Mouse (Mus musculus) kidney, embryonic 16.5 days (tissue): ENCODE measurements around the gene Ssh1. TPM values are rescaled to one million over a fixed set of nuclear protein-coding genes. Genes with fewer than 3 reads are reported as not detected.

Experiments used
- ATAC-seq: fragments of 200-750 bp; cut with Nextera tagmentation; 2 replicates; pipeline ENCODE4 v1.8.0; 2017; ENCODE audit warnings: moderate TSS enrichment; ENCODE audit not compliant: low FRiP score, low TSS enrichment
- H3K27ac ChIP-seq: fragments of 300-500 bp; sonication (generic); 2 replicates; pipeline ENCODE4 v1.5.1; 2014; ENCODE audit warnings: low read length
- H3K27me3 ChIP-seq: fragments of 300-500 bp; sonication (generic); 2 replicates; pipeline ENCODE4 v1.6.1; 2014; ENCODE audit warnings: low read length, control low read depth, mixed read lengths; ENCODE audit not compliant: insufficient read depth
- H3K36me3 ChIP-seq: fragments of 300-500 bp; sonication (generic); 2 replicates; pipeline ENCODE4 v1.6.1; 2014; ENCODE audit warnings: low read length, control low read depth, mixed read lengths; ENCODE audit not compliant: insufficient read depth
- H3K4me1 ChIP-seq: fragments of 300-500 bp; sonication (generic); 2 replicates; pipeline ENCODE4 v1.6.1; 2014; ENCODE audit warnings: low read length, control low read depth, mixed read lengths; ENCODE audit not compliant: insufficient read depth
- H3K4me2 ChIP-seq: fragments of 300-500 bp; sonication (generic); replicated peaks from 2 replicates; pipeline ENCODE4 v1.6.1; 2014; ENCODE audit warnings: low read depth, low read length
- H3K4me3 ChIP-seq: fragments of 300-500 bp; sonication (generic); 2 replicates; pipeline ENCODE4 v1.5.1; 2014; ENCODE audit warnings: mild to moderate bottlenecking, low read length
- H3K9ac ChIP-seq: fragments of 300-500 bp; sonication (generic); replicated peaks from 2 replicates; pipeline ENCODE4 v1.6.1; 2014; ENCODE audit warnings: low read length
- H3K9me3 ChIP-seq: fragments of 300-500 bp; sonication (generic); 2 replicates; pipeline ENCODE4 v1.6.1; 2016; ENCODE audit warnings: low read length, control low read depth
- WGBS: fragments of 180-500 bp; shearing (Covaris S2); extraction: QIAGEN DNeasy Blood & Tissue Kit; methylation state at CpG from one replicate; pipeline ENCODE4 v1.1.7; 2014; 5-methylcytosine and 5-hydroxymethylcytosine counted together
- polyA plus RNA-seq: library from polyadenylated mRNA; unstranded; fragments of >200 nt; fragmentation: Nextera tagmentation; extraction: Ambion mirVana; gene quantifications from 2 replicates; pipeline ENCODE4 v1.2.1, GENCODE M21; 2015

Gene Ssh1
- polyA plus RNA-seq, 1 experiment from 2014 or later: 15.0 TPM

DNA sequence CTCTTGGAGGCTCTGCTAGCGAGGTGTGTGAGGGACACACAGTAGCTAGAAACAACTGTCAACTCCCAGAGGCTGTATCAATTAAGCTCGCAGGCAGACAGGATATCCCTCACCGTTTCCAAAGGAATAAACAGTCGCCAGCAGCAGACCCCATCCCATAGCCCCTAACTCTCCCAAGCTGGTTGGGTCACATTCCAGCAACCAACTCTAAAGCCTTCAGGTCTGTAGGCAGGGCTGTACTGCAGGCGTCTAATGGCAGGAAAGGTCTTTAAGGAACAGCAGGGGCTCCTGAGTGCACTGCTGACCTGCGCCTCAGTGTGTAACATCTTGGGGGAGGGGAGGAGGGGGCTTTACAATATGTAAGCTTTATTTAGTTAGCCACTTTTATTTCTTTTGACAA, 34.7 kb downstream of the Ssh1 start:
- Histone ChIP-seq H3K4me1 (peaks cover 25% of the 10 kb centered on the region), H3K27me3 (no peaks in the 10 kb centered on the region), H3K9ac (no peak overlapping the region), H3K9me3 (no peaks in the 10 kb centered on the region), H3K36me3 (peaks cover 32% of the 10 kb centered on the region), H3K4me2 (no peak overlapping the region), H3K4me3 (no peak overlapping the region), H3K27ac (no peak overlapping the region)
- ATAC-seq: no peak
- 17% methylated on average over 6 of the region's 6 CpGs for WGBS

DNA sequence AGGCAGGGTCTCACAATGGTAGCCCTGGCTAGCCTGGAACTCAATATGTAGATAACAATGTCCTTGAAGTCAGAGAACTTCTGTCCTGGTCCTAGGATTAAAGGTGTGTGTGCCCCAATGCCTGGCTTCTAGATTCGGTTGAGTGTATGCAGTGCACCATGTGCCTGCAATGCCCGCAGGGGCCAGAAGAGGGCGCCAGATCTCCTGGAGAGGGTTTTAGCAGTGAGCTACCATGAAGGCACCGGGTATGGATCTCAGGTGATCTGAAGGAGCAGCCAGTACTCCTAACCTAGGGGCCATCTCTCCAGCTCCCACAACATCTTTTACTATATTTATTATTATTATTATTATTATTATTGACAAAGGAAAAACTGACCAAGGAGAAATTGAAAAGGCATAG, 37.2 kb downstream of the Ssh1 start:
- H3K9ac ChIP-seq: no peak overlapping the region

DNA sequence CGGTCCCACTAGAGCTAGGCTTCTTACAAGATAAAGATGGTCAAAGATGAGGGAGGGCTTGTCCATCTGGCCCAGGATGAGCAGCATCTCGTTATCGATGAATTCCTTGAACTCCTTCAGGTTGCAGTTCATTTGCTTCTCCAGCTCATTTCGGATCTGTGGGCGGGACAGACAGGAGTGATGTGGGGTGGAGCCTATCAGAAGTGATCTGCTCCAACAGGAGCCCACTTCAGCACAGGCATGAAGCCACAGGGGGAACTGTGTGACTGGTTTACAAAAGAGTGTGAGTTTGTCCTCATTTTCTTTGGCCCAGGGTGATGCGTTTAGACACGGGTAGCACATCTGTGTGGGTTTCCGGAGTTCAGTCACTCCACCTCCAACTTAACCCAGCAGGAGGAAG, 38.0 kb downstream of the Ssh1 start:
- Histone ChIP-seq H3K9me3 (no peaks in the 10 kb centered on the region), H3K27me3 (no peaks in the 10 kb centered on the region), H3K36me3 (peaks cover 39% of the 10 kb centered on the region), H3K4me1 (peaks cover 4% of the 10 kb centered on the region), H3K9ac (no peak overlapping the region), H3K27ac (no peak overlapping the region), H3K4me2 (no peak overlapping the region), H3K4me3 (no peak overlapping the region)
- WGBS: 89% methylated on average over 8 of the region's 8 CpGs
- ATAC-seq: no peak

More for the DNA sequence above, 37.2 kb downstream of the Ssh1 start:
- Histone ChIP-seq H3K4me2 (no peak overlapping the region), H3K27ac (no peak overlapping the region), H3K27me3 (no peaks in the 10 kb centered on the region), H3K4me3 (no peak overlapping the region), H3K4me1 (peaks cover 6% of the 10 kb centered on the region), H3K36me3 (peaks cover 41% of the 10 kb centered on the region), H3K9me3 (no peaks in the 10 kb centered on the region)
- WGBS: 2% methylated on average over 4 of the region's 4 CpGs
- ATAC-seq: peak; percentile 47; the same call in 1 of the 2 replicates

DNA sequence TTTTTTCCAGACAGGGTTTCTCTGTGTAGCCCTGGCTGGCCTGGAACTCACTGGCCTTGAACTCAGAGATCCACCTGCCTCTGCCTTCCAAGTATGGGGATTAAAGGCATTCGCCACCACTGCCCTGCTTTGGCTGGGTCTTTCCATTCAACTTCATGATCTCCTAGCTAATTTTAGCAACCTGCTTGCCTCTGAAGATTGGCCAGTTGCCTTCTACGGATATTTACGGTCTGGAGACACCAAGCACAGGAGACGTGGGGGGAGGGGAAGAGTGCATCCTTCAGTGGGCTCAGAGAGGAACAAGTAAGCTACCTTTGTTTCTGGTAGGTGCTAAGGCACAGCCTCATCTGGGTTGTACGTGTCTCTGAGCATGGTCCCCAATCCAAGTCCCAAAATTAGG, 38.4 kb downstream of the Ssh1 start:
- 79% methylated on average over 5 of the region's 5 CpGs for WGBS
- Histone ChIP-seq H3K36me3 (peaks cover 41% of the 10 kb centered on the region), H3K27ac (no peak overlapping the region), H3K27me3 (no peaks in the 10 kb centered on the region), H3K4me3 (no peak overlapping the region), H3K4me1 (peaks cover 4% of the 10 kb centered on the region), H3K9ac (no peak overlapping the region), H3K9me3 (no peaks in the 10 kb centered on the region), H3K4me2 (no peak overlapping the region)
- ATAC-seq: no peak

DNA sequence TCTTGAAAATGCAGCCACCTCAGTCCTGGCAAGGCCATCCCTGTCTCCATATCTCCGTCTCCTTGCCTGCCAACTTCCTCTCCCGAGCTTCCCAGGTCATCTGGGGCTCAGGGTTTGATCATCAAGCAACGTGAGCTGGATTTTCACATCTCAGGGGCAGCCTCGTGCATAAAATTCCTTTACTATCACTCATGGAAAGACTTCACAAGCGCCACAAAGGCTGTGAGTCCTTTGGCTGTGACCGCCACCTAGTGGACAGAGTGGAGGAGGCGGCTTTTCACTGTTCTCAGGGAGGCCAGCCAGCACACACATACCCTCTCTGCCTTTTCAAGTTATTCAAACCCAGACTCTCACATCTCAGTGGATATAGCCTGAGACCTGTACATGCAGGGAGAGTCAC, 39.3 kb downstream of the Ssh1 start:
- WGBS: 13% methylated on average over 7 of the region's 7 CpGs
- peak; percentile 36; the same call in 1 of the 2 replicates for ATAC-seq
- Histone ChIP-seq H3K9me3 (no peaks in the 10 kb centered on the region), H3K27me3 (no peaks in the 10 kb centered on the region), H3K4me1 (peaks cover 4% of the 10 kb centered on the region), H3K4me3 (no peak overlapping the region), H3K27ac (no peak overlapping the region), H3K36me3 (peaks cover 50% of the 10 kb centered on the region), H3K4me2 (no peak overlapping the region), H3K9ac (no peak overlapping the region)

DNA sequence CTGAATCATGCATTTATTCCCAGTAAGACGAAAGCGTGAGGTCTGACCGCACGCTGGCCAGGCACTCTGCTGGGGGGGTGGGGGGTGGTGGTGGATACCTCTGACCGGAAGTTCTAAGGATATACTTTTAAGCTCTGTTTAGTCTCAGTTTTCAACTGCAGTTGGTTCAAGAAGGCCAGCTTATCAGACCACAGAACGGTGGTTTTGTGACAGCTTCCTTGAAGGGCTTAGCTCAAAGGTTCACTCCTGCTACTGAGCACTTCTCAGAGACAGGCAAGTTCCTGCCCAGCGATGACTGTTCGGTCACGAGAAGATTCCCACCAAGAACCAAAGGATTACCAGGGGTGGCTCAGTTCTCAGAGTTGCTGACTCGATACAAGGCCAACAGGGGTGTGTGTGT, 41.2 kb downstream of the Ssh1 start:
- Histone ChIP-seq H3K4me2 (no peak overlapping the region), H3K36me3 (peaks cover 61% of the 10 kb centered on the region), H3K27me3 (no peaks in the 10 kb centered on the region), H3K4me1 (no peaks in the 10 kb centered on the region), H3K4me3 (no peak overlapping the region), H3K9me3 (no peaks in the 10 kb centered on the region), H3K9ac (no peak overlapping the region), H3K27ac (no peak overlapping the region)
- no peak for ATAC-seq
- 86% methylated on average over 10 of the region's 10 CpGs for WGBS

DNA sequence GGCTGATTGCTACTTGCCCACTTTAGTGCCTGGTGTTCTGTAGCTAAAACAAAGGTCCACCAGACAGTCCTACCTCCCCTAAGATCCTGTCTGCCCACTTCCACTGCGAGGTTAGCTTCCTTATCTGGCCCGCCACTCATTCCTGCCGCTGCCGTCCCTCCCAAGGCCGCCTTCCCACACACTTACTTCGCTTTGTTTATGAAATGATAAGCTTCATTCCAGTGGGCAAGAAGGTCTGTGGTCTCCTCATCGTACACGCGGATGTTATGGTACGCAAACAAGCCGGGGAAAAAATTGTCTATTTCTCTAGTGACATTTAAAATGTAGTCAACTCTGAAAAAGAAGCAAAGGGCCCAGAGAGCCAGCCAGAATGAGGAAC, 42.0 kb downstream of the Ssh1 start:
- H3K27ac ChIP-seq: no peak overlapping the region
- H3K9me3 ChIP-seq: no peaks in the 10 kb centered on the region
- H3K4me1 ChIP-seq: no peaks in the 10 kb centered on the region
- H3K4me3 ChIP-seq: no peak overlapping the region
- peaks cover 64% of the 10 kb centered on the region for H3K36me3 ChIP-seq
- no peak overlapping the region for H3K4me2 ChIP-seq
- WGBS: 71% methylated on average over 11 of the region's 11 CpGs
- H3K9ac ChIP-seq: no peak overlapping the region
- no peaks in the 10 kb centered on the region for H3K27me3 ChIP-seq
- no peak for ATAC-seq

DNA sequence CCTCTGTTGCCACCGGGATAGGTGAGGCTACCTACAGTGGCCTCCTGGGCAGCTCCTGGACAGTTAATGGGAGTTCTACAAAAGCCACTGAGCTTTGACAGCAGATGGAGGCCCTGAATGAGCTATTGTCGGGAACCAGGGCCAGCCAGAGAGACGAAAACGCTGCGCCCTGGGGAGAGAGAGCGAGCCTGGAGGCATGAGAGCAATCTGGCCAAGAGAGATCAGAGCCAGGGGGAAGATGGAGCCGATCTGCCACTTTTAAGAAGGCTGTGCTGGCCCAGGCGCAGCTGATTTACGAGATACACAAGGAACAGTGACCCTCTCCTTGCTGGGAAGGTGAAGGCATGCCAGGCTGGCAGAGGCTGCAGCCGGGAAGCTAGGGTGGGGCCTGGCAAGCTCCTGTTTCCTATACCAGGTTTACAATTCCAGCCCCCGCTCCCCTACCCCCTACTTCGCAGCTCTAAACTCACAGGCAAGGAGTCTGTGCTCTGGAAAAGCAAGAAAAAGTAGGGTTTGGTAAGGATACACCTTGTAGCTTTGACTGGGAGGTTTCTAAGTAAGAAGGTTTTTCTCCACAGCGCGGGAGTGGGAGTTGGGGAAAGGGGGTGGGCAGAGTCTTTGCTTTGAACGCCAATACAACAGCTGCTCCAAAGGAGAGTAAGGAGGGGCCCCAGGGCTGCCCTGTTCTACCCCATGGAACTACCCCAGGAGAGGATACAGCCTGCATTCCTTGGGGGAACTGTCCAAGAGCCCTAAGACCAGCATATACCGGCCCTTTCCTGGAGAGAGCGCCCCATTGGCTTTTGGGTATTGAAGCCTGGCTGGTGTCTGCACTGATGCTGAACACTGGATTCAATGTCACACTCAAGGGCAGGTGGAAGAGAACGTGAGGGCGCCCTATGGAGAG, 42.7 kb downstream of the Ssh1 start:
- H3K36me3 ChIP-seq: peaks cover 70% of the 10 kb centered on the region
- no peak overlapping the region for H3K9ac ChIP-seq
- H3K4me2 ChIP-seq: no peak overlapping the region
- 81% methylated on average over 19 of the region's 19 CpGs for WGBS
- no peak overlapping the region for H3K4me3 ChIP-seq
- no peak overlapping the region for H3K27ac ChIP-seq
- no peaks in the 10 kb centered on the region for H3K9me3 ChIP-seq
- no peaks in the 10 kb centered on the region for H3K4me1 ChIP-seq
- ATAC-seq: peak; percentile 51; the same call in 1 of the 2 replicates
- no peaks in the 10 kb centered on the region for H3K27me3 ChIP-seq

DNA sequence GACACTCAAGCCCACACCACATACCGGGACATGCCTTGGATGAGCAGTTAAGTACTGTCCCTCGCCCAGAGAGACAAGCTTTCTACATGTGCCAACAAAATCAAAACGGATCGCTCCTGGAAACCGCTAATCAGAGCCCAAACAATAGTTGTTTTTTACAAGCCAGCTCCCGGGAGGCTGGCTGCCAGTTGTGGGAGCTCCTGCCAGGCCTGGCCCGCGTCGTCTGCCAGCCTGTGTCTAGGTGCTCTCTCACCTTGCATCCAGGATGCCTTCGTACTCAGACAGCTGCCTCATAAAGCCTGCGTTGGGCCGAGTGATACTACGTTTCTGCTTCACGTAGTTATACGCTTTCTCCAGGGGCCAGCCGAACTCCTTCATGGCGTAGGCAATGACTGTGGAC, 43.6 kb downstream of the Ssh1 start:
- Histone ChIP-seq H3K9me3 (no peaks in the 10 kb centered on the region), H3K9ac (no peak overlapping the region), H3K27ac (no peak overlapping the region), H3K4me2 (no peak overlapping the region), H3K4me1 (no peaks in the 10 kb centered on the region), H3K4me3 (no peak overlapping the region), H3K36me3 (peaks cover 73% of the 10 kb centered on the region), H3K27me3 (no peaks in the 10 kb centered on the region)
- no peak for ATAC-seq
- 90% methylated on average over 17 of the region's 17 CpGs for WGBS

DNA sequence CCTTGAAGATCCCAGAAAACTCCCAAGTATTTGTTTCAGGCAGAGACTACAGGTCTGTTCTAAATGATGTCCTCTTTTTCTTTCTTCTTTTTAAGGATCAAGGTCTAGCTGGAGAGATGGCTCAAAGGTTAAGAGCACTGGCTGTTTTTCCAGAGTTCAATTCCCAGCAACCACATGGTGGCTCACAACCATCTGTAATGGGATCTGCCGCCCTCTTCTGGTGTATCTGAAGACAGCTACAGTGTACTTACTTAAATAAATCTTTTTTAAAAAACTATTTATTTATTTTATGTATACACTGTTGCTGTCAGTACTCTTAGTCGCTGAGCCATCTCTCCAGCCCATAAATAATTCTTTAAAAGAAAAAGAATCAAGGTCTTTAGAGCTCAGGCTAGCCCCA, 46.4 kb downstream of the Ssh1 start:
- no peaks in the 10 kb centered on the region for H3K9me3 ChIP-seq
- H3K4me3 ChIP-seq: no peak overlapping the region
- WGBS: 80% methylated on average over 2 of the region's 2 CpGs
- H3K4me2 ChIP-seq: no peak overlapping the region
- no peaks in the 10 kb centered on the region for H3K4me1 ChIP-seq
- H3K27me3 ChIP-seq: no peaks in the 10 kb centered on the region
- H3K9ac ChIP-seq: no peak overlapping the region
- peaks cover 75% of the 10 kb centered on the region for H3K36me3 ChIP-seq
- no peak overlapping the region for H3K27ac ChIP-seq
- ATAC-seq: no peak
